Comparison of ENCODE assay signal across 9 mouse cellular contexts in the genomic region with DNA sequence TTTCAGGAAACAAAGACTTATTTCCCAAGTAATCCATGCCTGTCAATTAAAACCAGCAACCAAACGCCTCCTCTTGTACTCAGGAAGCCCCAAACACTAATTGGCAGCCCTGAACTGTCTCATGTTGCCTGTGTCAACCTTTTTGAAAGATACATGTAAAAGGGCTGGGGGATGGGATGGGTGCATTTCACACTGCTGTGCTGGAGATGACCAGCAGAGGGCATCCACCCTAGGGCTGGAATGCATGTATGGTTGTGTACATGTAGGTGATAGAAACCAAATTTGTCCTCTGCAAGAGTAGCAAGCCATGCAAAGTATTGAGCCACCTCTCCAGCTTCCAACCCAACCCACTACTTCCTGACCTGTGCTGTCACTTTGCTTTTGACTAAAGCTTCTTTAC. TPM values are rescaled to one million over a fixed set of nuclear protein-coding genes. Genes with fewer than 3 reads are reported as not detected.
DNase-seq lines count a peak whose midpoint lies in the region; ATAC-seq lines count a peak whose summit lies in the region.
"Had no signal": no experiment of that assay in that cellular context is flagged by ENCODE, and none has a peak within 500 bp of the region (broad histone marks: within the 10 kb centered on the region; RNA-seq: fewer than 3 reads in every experiment).

No protein-coding gene starts in this region.

- H3K4me2 ChIP-seq in kidney, embryonic 16.5 days (replicated peaks; ENCODE audit: low read depth, low read length) = no peak overlapping the region

- no peaks in the 10 kb centered on the region for H3K27me3 ChIP-seq in kidney, embryonic 16.5 days (ENCODE audit: insufficient read depth, low read length)

- no peak overlapping the region for H3K9ac ChIP-seq in kidney, embryonic 16.5 days (replicated peaks; ENCODE audit: low read length)

- no peaks in the 10 kb centered on the region for H3K9me3 ChIP-seq in kidney, embryonic 16.5 days (ENCODE audit: low read length)

- DNase-seq in kidney, adult 18-20 months = peak; percentile 83
- peak; percentile 60 to 67 for DNase-seq in adrenal gland, adult 18-20 months (ENCODE audit: low spot score in 2 of 2)
- peak; percentile 79 for DNase-seq in embryo, embryonic 10.5 days (ENCODE audit: low spot score)
- peak; percentile 67 to 77 for DNase-seq in heart, postnatal 10 days
- DNase-seq in left cerebral cortex, adult 8-10 months (ENCODE audit: low spot score in 2 of 2) = peak; percentile 51 to 61
- DNase-seq in naive thymus-derived CD4-positive, alpha-beta T cell, adult 2 months (ENCODE audit: low read depth) = peak; percentile 95
- peak; percentile 57 to 71 for DNase-seq in thymus, adult 18-20 months

- H3K4me1 ChIP-seq in kidney, embryonic 16.5 days (ENCODE audit: insufficient read depth, low read length) = peaks cover 21% of the 10 kb centered on the region

- intact Hi-C loops in heart, postnatal 10 days (cut with DNase I) = loop anchor here (5.0 kb wide), 1 partner anchor 298 kb away; no protein-coding TSS in a partner anchor

- WGBS in kidney, embryonic 16.5 days = 24% methylated on average over 1 of the region's 1 CpGs

- no peak overlapping the region for H3K4me3 ChIP-seq in kidney, embryonic 16.5 days (ENCODE audit: low read length)
- H3K4me3 ChIP-seq: erythroblast, embryonic 14.5 days had no signal

- ATAC-seq in kidney, embryonic 16.5 days (ENCODE audit: low FRiP score, low TSS enrichment) = no peak

- no peak overlapping the region for H3K27ac ChIP-seq in kidney, embryonic 16.5 days (ENCODE audit: low read length)

- no peaks in the 10 kb centered on the region; the same call in 1 of the 2 replicates for H3K36me3 ChIP-seq in kidney, embryonic 16.5 days (ENCODE audit: insufficient read depth, low read length)

RNA-seq across cellular contexts. Expression of a gene that starts 2.4 kb away (rescaled TPM):
- 38.7 and 38.8 TPM in 2 replicates for polyA plus RNA-seq in kidney, embryonic 16.5 days (2015; fragmentation: Nextera tagmentation; extraction: Ambion mirVana)
- total RNA-seq in adrenal gland, adult 18-20 months (2021) = 10 to 100 TPM; 18.9 to 22.6 TPM
- 10 to 100 TPM; 20.3 to 20.4 TPM for total RNA-seq in heart, postnatal 10 days (2021)
- 10 to 100 TPM; 33.4 to 43.9 (median 38.5) TPM for total RNA-seq in left cerebral cortex, adult 8-10 months (2022)

RNA-seq across cellular contexts. Expression of a gene that starts 48.0 kb away (rescaled TPM):
- not detected in 2 replicates for polyA plus RNA-seq in kidney, embryonic 16.5 days (2015; fragmentation: Nextera tagmentation; extraction: Ambion mirVana)
- not detected for total RNA-seq in adrenal gland, adult 18-20 months (2021)
- total RNA-seq in heart, postnatal 10 days (2021) = not detected
- 10 to 100 TPM; 11.2 to 12.9 (median 12.4) TPM for total RNA-seq in left cerebral cortex, adult 8-10 months (2022)
- polyA plus RNA-seq: erythroblast, embryonic 14.5 days had no signal

Comparison
In these comparisons a context has a peak if more than half of its experiments do, and no peak if none do; other contexts are left out.
1. RNA of a gene that starts 48.0 kb away (total RNA-seq): 11.2 to 12.9 TPM in left cerebral cortex, adult 8-10 months; not detected in adrenal gland, adult 18-20 months and not detected in heart, postnatal 10 days; every median in the first group is over 10 times any median in the second.
2. Peak in every context shown above with its lines, with median percentiles within 50 percentile points of each other: DNase-seq.